9 mouse cellular contexts compared by ENCODE assay signal in genomic region chr5:30214889-30215288, GRCm38 (mm10). TPM values are rescaled to one million over a fixed set of nuclear protein-coding genes. Genes with fewer than 3 reads are reported as not detected.
DNase-seq lines count a peak whose midpoint lies in the region; ATAC-seq and TF ChIP-seq lines count a peak whose summit lies in the region.
"Had no signal": no experiment of that assay in that cellular context is flagged by ENCODE, and none has a peak within 500 bp of the region (broad histone marks: within the 10 kb centered on the region; RNA-seq: fewer than 3 reads in every experiment).

No protein-coding gene starts in this region.

- TF ChIP-seq EP300 in liver, postnatal 0 days (IDR thresholded peaks at IDR 0.05; ENCODE audit: low read depth), result no peak

- intact Hi-C loops in gastrocnemius, adult 2 months (cut with DNase I), result no loop called here

- DNase-seq in gastrocnemius, adult 2 months, result peak; percentile 53
- DNase-seq in gastrocnemius, adult 8-10 months (ENCODE audit: low spot score in 2 of 2), result no peak
- peak; percentile 58 for DNase-seq in thymus, adult 2 months
- DNase-seq in thymus, adult 18-20 months, result no peak
- peak; percentile 84 to 88 for DNase-seq in cerebellum, postnatal 10 days
- peak; percentile 83 for DNase-seq in hindbrain, postnatal 0 days (ENCODE audit: low spot score)
- DNase-seq in liver, postnatal 0 days, result peak; percentile 69
- DNase-seq in right cerebral cortex, postnatal 4 days, result peak; percentile 74

- no peaks in the 10 kb centered on the region for H3K27me3 ChIP-seq in thymus, adult 2 months (ENCODE audit: control insufficient read depth, insufficient read depth, low read length)
- H3K27me3 ChIP-seq in hindbrain, postnatal 0 days (ENCODE audit: insufficient read depth, low read length), result no peaks in the 10 kb centered on the region
- H3K27me3 ChIP-seq in liver, postnatal 0 days (ENCODE audit: insufficient read depth, low read length), result no peaks in the 10 kb centered on the region
- H3K27me3 ChIP-seq: neural tube, embryonic 13.5 days had no signal

- 10% methylated on average over 4 of the region's 4 CpGs for WGBS in thymus, adult 2 months
- 8% methylated on average over 4 of the region's 4 CpGs for WGBS in hindbrain, postnatal 0 days
- WGBS in liver, postnatal 0 days (ENCODE audit: insufficient replicate concordance), result 10% methylated on average over 4 of the region's 4 CpGs

- no peaks in the 10 kb centered on the region for H3K9me3 ChIP-seq in hindbrain, postnatal 0 days (ENCODE audit: low read length)
- H3K9me3 ChIP-seq in liver, postnatal 0 days (ENCODE audit: low read length), result no peaks in the 10 kb centered on the region
- H3K9me3 ChIP-seq: neural tube, embryonic 13.5 days had no signal

- no peak overlapping the region for H3K4me3 ChIP-seq in gastrocnemius, adult 2 months
- H3K4me3 ChIP-seq in thymus, adult 2 months (ENCODE audit: control insufficient read depth, insufficient read depth, low read length), result no peak overlapping the region
- H3K4me3 ChIP-seq in hindbrain, postnatal 0 days (ENCODE audit: low read length), result no peak overlapping the region
- H3K4me3 ChIP-seq in liver, postnatal 0 days (ENCODE audit: low read depth, low read length), result no peak overlapping the region
- H3K4me3 ChIP-seq: neural tube, embryonic 13.5 days had no signal

- H3K4me1 ChIP-seq in thymus, adult 2 months (replicated peaks; ENCODE audit: control insufficient read depth, insufficient read depth, low read length), result no peaks in the 10 kb centered on the region
- H3K4me1 ChIP-seq in hindbrain, postnatal 0 days (ENCODE audit: insufficient read depth, low read length), result no peaks in the 10 kb centered on the region
- H3K4me1 ChIP-seq in liver, postnatal 0 days (ENCODE audit: insufficient read depth), result no peaks in the 10 kb centered on the region
- H3K4me1 ChIP-seq: neural tube, embryonic 13.5 days had no signal

- H3K4me2 ChIP-seq in hindbrain, postnatal 0 days (ENCODE audit: low read depth, low read length), result no peak overlapping the region
- no peak overlapping the region for H3K4me2 ChIP-seq in liver, postnatal 0 days (ENCODE audit: low read depth, low read length)
- H3K4me2 ChIP-seq: neural tube, embryonic 13.5 days had no signal

- no peak for TF ChIP-seq POLR2A in thymus, adult 2 months (IDR thresholded peaks at IDR 0.05; ENCODE audit: control insufficient read depth, extremely low read depth, insufficient read depth, low read length, poor library complexity)

- TF ChIP-seq CTCF in gastrocnemius, adult 2 months (IDR thresholded peaks at IDR 0.05), result peak; percentile 87
- no peak for TF ChIP-seq CTCF in thymus, adult 2 months (IDR thresholded peaks at IDR 0.05; ENCODE audit: borderline replicate concordance, control insufficient read depth, extremely low read depth, insufficient read depth, low read length, poor library complexity)
- TF ChIP-seq CTCF in hindbrain, postnatal 0 days (IDR thresholded peaks at IDR 0.05; ENCODE audit: low read depth), result peak; percentile 83
- peak; percentile 80 for TF ChIP-seq CTCF in liver, postnatal 0 days (IDR thresholded peaks at IDR 0.05; ENCODE audit: low read depth)

- ATAC-seq in hindbrain, postnatal 0 days, result no peak
- no peak for ATAC-seq in liver, postnatal 0 days

- no peaks in the 10 kb centered on the region for H3K36me3 ChIP-seq in thymus, adult 2 months (ENCODE audit: control insufficient read depth, insufficient read depth, low read length)
- H3K36me3 ChIP-seq in hindbrain, postnatal 0 days (ENCODE audit: insufficient read depth, low read length), result no peaks in the 10 kb centered on the region
- no peaks in the 10 kb centered on the region for H3K36me3 ChIP-seq in liver, postnatal 0 days (replicated peaks; ENCODE audit: insufficient read depth, low read length)
- H3K36me3 ChIP-seq: neural tube, embryonic 13.5 days had no signal

- no peak overlapping the region for H3K9ac ChIP-seq in hindbrain, postnatal 0 days (replicated peaks; ENCODE audit: low read length)
- no peak overlapping the region for H3K9ac ChIP-seq in liver, postnatal 0 days (replicated peaks)
- H3K9ac ChIP-seq: neural tube, embryonic 13.5 days had no signal

- no peak overlapping the region for H3K27ac ChIP-seq in gastrocnemius, adult 2 months
- H3K27ac ChIP-seq in thymus, adult 2 months (ENCODE audit: control insufficient read depth, insufficient read depth, low read length), result no peak overlapping the region
- H3K27ac ChIP-seq in hindbrain, postnatal 0 days, result no peak overlapping the region
- no peak overlapping the region for H3K27ac ChIP-seq in liver, postnatal 0 days (ENCODE audit: low read depth)
- H3K27ac ChIP-seq: neural tube, embryonic 13.5 days had no signal

RNA-seq across cellular contexts. Expression of gene Adgrf3, which starts 9.4 kb away (rescaled TPM):
- total RNA-seq in gastrocnemius, adult 2 months (2021), result not detected
- not detected for total RNA-seq in gastrocnemius, adult 8-10 months (2022)
- polyA plus RNA-seq in thymus, adult 2 months (2012; rRNA removed), result 0.30 and 0.31 TPM in 2 replicates
- 0.37 TPM in 1 of 2 replicates, not detected in the other for total RNA-seq in hindbrain, postnatal 0 days (2014; rRNA removed)
- not detected in 2 replicates for polyA plus RNA-seq in hindbrain, postnatal 0 days (2015; fragmentation: Nextera tagmentation; extraction: Ambion mirVana)
- polyA plus RNA-seq in liver, postnatal 0 days (2015; fragmentation: Nextera tagmentation; extraction: Ambion mirVana), result not detected in 2 replicates
- polyA plus RNA-seq: neural tube, embryonic 13.5 days had no signal

RNA-seq across cellular contexts. Expression of gene Selenoi, which starts 17.5 kb away (rescaled TPM):
- total RNA-seq in gastrocnemius, adult 2 months (2021), result 10 to 100 TPM in 1 of 2 experiments, 1 to 10 TPM in 1; 8.3 to 11.4 TPM
- 10 to 100 TPM in 1 of 4 experiments, 1 to 10 TPM in 3; 7.4 to 10.8 (median 8.6) TPM for total RNA-seq in gastrocnemius, adult 8-10 months (2022)
- polyA plus RNA-seq in thymus, adult 2 months (2012; rRNA removed), result 32.2 and 33.4 TPM in 2 replicates
- total RNA-seq in hindbrain, postnatal 0 days (2014; rRNA removed), result 99.5 and 108 TPM in 2 replicates
- 20.7 and 23.1 TPM in 2 replicates for polyA plus RNA-seq in hindbrain, postnatal 0 days (2015; fragmentation: Nextera tagmentation; extraction: Ambion mirVana)
- polyA plus RNA-seq in liver, postnatal 0 days (2015; fragmentation: Nextera tagmentation; extraction: Ambion mirVana), result 9.3 and 9.8 TPM in 2 replicates

RNA-seq across cellular contexts. Expression of gene Hadhb, which starts 59.8 kb away (rescaled TPM):
- total RNA-seq in gastrocnemius, adult 2 months (2021), result 100 to 1,000 TPM; 340 to 569 TPM
- 100 to 1,000 TPM; 363 to 499 (median 389) TPM for total RNA-seq in gastrocnemius, adult 8-10 months (2022)
- 111 and 140 TPM in 2 replicates for polyA plus RNA-seq in thymus, adult 2 months (2012; rRNA removed)
- 56.8 and 68.3 TPM in 2 replicates for total RNA-seq in hindbrain, postnatal 0 days (2014; rRNA removed)
- polyA plus RNA-seq in hindbrain, postnatal 0 days (2015; fragmentation: Nextera tagmentation; extraction: Ambion mirVana), result 59.9 and 67.5 TPM in 2 replicates
- 421 and 447 TPM in 2 replicates for polyA plus RNA-seq in liver, postnatal 0 days (2015; fragmentation: Nextera tagmentation; extraction: Ambion mirVana)

RNA-seq across cellular contexts. Expression of gene Hadha, which starts 59.9 kb away (rescaled TPM):
- total RNA-seq in gastrocnemius, adult 2 months (2021), result 100 to 1,000 TPM; 261 to 470 TPM
- total RNA-seq in gastrocnemius, adult 8-10 months (2022), result 100 to 1,000 TPM; 282 to 349 (median 303) TPM
- 73.8 and 80.5 TPM in 2 replicates for polyA plus RNA-seq in thymus, adult 2 months (2012; rRNA removed)
- 50.1 and 50.4 TPM in 2 replicates for total RNA-seq in hindbrain, postnatal 0 days (2014; rRNA removed)
- polyA plus RNA-seq in hindbrain, postnatal 0 days (2015; fragmentation: Nextera tagmentation; extraction: Ambion mirVana), result 68.0 and 79.1 TPM in 2 replicates
- polyA plus RNA-seq in liver, postnatal 0 days (2015; fragmentation: Nextera tagmentation; extraction: Ambion mirVana), result 224 and 228 TPM in 2 replicates

Comparison
In these comparisons a context has a peak if more than half of its experiments do, and no peak if none do; other contexts are left out.
1. DNase-seq: peak in gastrocnemius, adult 2 months (single experiment), thymus, adult 2 months (single experiment), cerebellum, postnatal 10 days (2 of 2), hindbrain, postnatal 0 days (single experiment), liver, postnatal 0 days (single experiment) and right cerebral cortex, postnatal 4 days (single experiment); none in gastrocnemius, adult 8-10 months (0 of 2) and thymus, adult 18-20 months (0 of 2).